Mouse (Mus musculus) forebrain, embryonic 15.5 days (tissue): ENCODE data around the gene Eif3d. TPM values are rescaled to one million over a fixed set of nuclear protein-coding genes. Genes with fewer than 3 reads are reported as not detected.

Experiments
- ATAC-seq: fragments of 200-750 bp; cut with Nextera tagmentation; replicated peaks from 2 replicates; pipeline ENCODE4 v1.8.0; 2017; ENCODE audit warnings: mild to moderate bottlenecking, moderate TSS enrichment, moderate library complexity
- H3K27ac ChIP-seq: fragments of 300-500 bp; sonication (generic); replicated peaks from 2 replicates; pipeline ENCODE4 v1.5.1; 2015; ENCODE audit warnings: mild to moderate bottlenecking, inconsistent platforms
- H3K27me3 ChIP-seq: fragments of 300-500 bp; sonication (generic); 2 replicates; pipeline ENCODE4 v1.6.1; 2015; ENCODE audit warnings: inconsistent platforms
- H3K36me3 ChIP-seq: fragments of 300-500 bp; sonication (generic); 2 replicates; pipeline ENCODE4 v1.6.1; 2015; ENCODE audit warnings: mild to moderate bottlenecking, inconsistent platforms
- H3K4me1 ChIP-seq: fragments of 300-500 bp; sonication (generic); 2 replicates; pipeline ENCODE4 v1.6.1; 2015; ENCODE audit warnings: inconsistent platforms
- H3K4me2 ChIP-seq: fragments of 300-500 bp; sonication (generic); replicated peaks from 2 replicates; pipeline ENCODE4 v1.6.1; 2015; ENCODE audit warnings: mild to moderate bottlenecking, inconsistent platforms
- H3K4me3 ChIP-seq: fragments of 300-500 bp; sonication (generic); 2 replicates; pipeline ENCODE4 v1.5.1; 2015; ENCODE audit warnings: mild to moderate bottlenecking, inconsistent platforms
- H3K9ac ChIP-seq: fragments of 300-500 bp; sonication (generic); replicated peaks from 2 replicates; pipeline ENCODE4 v1.6.1; 2015; ENCODE audit warnings: mild to moderate bottlenecking, inconsistent platforms
- H3K9me3 ChIP-seq: fragments of 300-500 bp; sonication (generic); 2 replicates; pipeline ENCODE4 v1.6.1; 2016; ENCODE audit warnings: inconsistent platforms
- WGBS: fragments of 180-500 bp; shearing (Covaris S2); methylation state at CpG from one replicate; pipeline ENCODE4 v1.1.7; 2015; ENCODE audit warnings: mixed read lengths; 5-methylcytosine and 5-hydroxymethylcytosine counted together
- polyA plus RNA-seq: library from polyadenylated mRNA; unstranded; fragments of >200 nt; fragmentation: Nextera tagmentation; extraction: Ambion mirVana; gene quantifications from 2 replicates; pipeline ENCODE4 v1.2.1, GENCODE M21; 2015

Gene Eif3d
- polyA plus RNA-seq, 1 experiment from 2014 or later: 199 TPM

GRCm38 (mm10) chr15:77928673-77929331, 41.8 kb downstream of the Eif3d start, which contains the start of gene Txn2:
Gene Txn2 (minus strand): TSS chr15:77929006.
- Histone ChIP-seq H3K27me3 (no peaks in the 10 kb centered on the region), H3K9ac (peak within 1 kb of the TSS; percentile 82), H3K4me3 (peak within 1 kb of the TSS; percentile 90), H3K36me3 (peaks cover 15% of the 10 kb centered on the region), H3K9me3 (no peaks in the 10 kb centered on the region), H3K27ac (peak within 1 kb of the TSS; percentile 97), H3K4me1 (peaks cover 34% of the 10 kb centered on the region), H3K4me2 (peak within 1 kb of the TSS; percentile 77)
- peak; percentile 97 for ATAC-seq
- WGBS: under 1% methylated on average over 34 of the region's 34 CpGs

- Histone ChIP-seq H3K4me1 (peaks cover 27% of the 10 kb centered on the region), H3K4me2 (peak overlapping the region; percentile 56), H3K4me3 (peak overlapping the region; percentile 90), H3K27me3 (no peaks in the 10 kb centered on the region), H3K9me3 (no peaks in the 10 kb centered on the region), H3K27ac (peak overlapping the region; percentile 97; the same call in 1 of the 2 replicates), H3K9ac (peak overlapping the region; percentile 82), H3K36me3 (peaks cover 22% of the 10 kb centered on the region)
- no peak for ATAC-seq
- WGBS: 22% methylated on average over 4 of the region's 4 CpGs
Observed at GRCm38 (mm10) chr15:77928091-77928490, 42.5 kb downstream of the Eif3d start.

GRCm38 (mm10) chr15:77926921-77927320, 43.7 kb downstream of the Eif3d start:
- Histone ChIP-seq H3K9me3 (no peaks in the 10 kb centered on the region), H3K4me1 (peaks cover 26% of the 10 kb centered on the region), H3K4me2 (no peak overlapping the region), H3K4me3 (no peak overlapping the region), H3K9ac (no peak overlapping the region), H3K27ac (no peak overlapping the region), H3K36me3 (peaks cover 34% of the 10 kb centered on the region), H3K27me3 (no peaks in the 10 kb centered on the region)
- 88% methylated on average over 5 of the region's 5 CpGs for WGBS
- no peak for ATAC-seq

GRCm38 (mm10) chr15:77925195-77925594, 45.4 kb downstream of the Eif3d start:
- Histone ChIP-seq H3K4me2 (no peak overlapping the region), H3K36me3 (peaks cover 49% of the 10 kb centered on the region), H3K9ac (no peak overlapping the region), H3K27ac (no peak overlapping the region), H3K4me3 (no peak overlapping the region), H3K4me1 (peaks cover 26% of the 10 kb centered on the region), H3K9me3 (no peaks in the 10 kb centered on the region), H3K27me3 (no peaks in the 10 kb centered on the region)
- ATAC-seq: no peak
- 92% methylated on average over 2 of the region's 2 CpGs for WGBS

GRCm38 (mm10) chr15:77923267-77924035, 47.2 kb downstream of the Eif3d start:
- H3K36me3 ChIP-seq: peaks cover 65% of the 10 kb centered on the region
- WGBS: 69% methylated on average over 9 of the region's 9 CpGs

GRCm38 (mm10) chr15:77922710-77923109, 47.9 kb downstream of the Eif3d start:
- WGBS: 81% methylated on average over 9 of the region's 9 CpGs
- H3K27me3 ChIP-seq: no peaks in the 10 kb centered on the region
- H3K36me3 ChIP-seq: peaks cover 70% of the 10 kb centered on the region
- no peak overlapping the region for H3K4me3 ChIP-seq
- H3K9me3 ChIP-seq: no peaks in the 10 kb centered on the region
- H3K4me1 ChIP-seq: peaks cover 11% of the 10 kb centered on the region
- no peak overlapping the region for H3K4me2 ChIP-seq
- no peak overlapping the region for H3K9ac ChIP-seq
- no peak for ATAC-seq
- no peak overlapping the region for H3K27ac ChIP-seq

More at GRCm38 (mm10) chr15:77923267-77924035, 47.2 kb downstream of the Eif3d start:
- Histone ChIP-seq H3K4me3 (no peak overlapping the region), H3K27ac (no peak overlapping the region), H3K4me2 (no peak overlapping the region), H3K9ac (no peak overlapping the region), H3K4me1 (peaks cover 16% of the 10 kb centered on the region), H3K27me3 (no peaks in the 10 kb centered on the region), H3K9me3 (no peaks in the 10 kb centered on the region)
- no peak for ATAC-seq

GRCm38 (mm10) chr15:77921636-77922035, 49.0 kb downstream of the Eif3d start:
- Histone ChIP-seq H3K9me3 (no peaks in the 10 kb centered on the region), H3K4me3 (no peak overlapping the region), H3K4me1 (0 out of 2 replicates have a peak, but pooled peaks cover under 1% of the 10 kb centered on the region), H3K9ac (no peak overlapping the region), H3K27ac (no peak overlapping the region), H3K27me3 (no peaks in the 10 kb centered on the region), H3K4me2 (no peak overlapping the region), H3K36me3 (peaks cover 72% of the 10 kb centered on the region)
- WGBS: 95% methylated on average over 6 of the region's 6 CpGs
- no peak for ATAC-seq

GRCm38 (mm10) chr15:77920511-77921462, 49.8 kb downstream of the Eif3d start:
- 78% methylated on average over 10 of the region's 10 CpGs for WGBS
- Histone ChIP-seq H3K27ac (no peak overlapping the region), H3K9me3 (no peaks in the 10 kb centered on the region), H3K36me3 (peaks cover 76% of the 10 kb centered on the region), H3K4me2 (no peak overlapping the region), H3K4me1 (no peaks in the 10 kb centered on the region), H3K4me3 (no peak overlapping the region), H3K27me3 (no peaks in the 10 kb centered on the region), H3K9ac (no peak overlapping the region)
- no peak for ATAC-seq

GRCm38 (mm10) chr15:77919441-77919840, 51.2 kb downstream of the Eif3d start:
- Histone ChIP-seq H3K36me3 (peaks cover 76% of the 10 kb centered on the region), H3K4me1 (no peaks in the 10 kb centered on the region), H3K9ac (no peak overlapping the region), H3K27me3 (no peaks in the 10 kb centered on the region), H3K4me2 (no peak overlapping the region), H3K27ac (no peak overlapping the region), H3K9me3 (no peaks in the 10 kb centered on the region), H3K4me3 (no peak overlapping the region)
- no peak for ATAC-seq
- 94% methylated on average over 12 of the region's 12 CpGs for WGBS

- no peak overlapping the region for H3K27ac ChIP-seq
- WGBS: 40% methylated on average over 8 of the region's 8 CpGs
- peak; percentile 41; the same call in 1 of the 2 replicates for ATAC-seq
- no peak overlapping the region for H3K9ac ChIP-seq
- no peaks in the 10 kb centered on the region for H3K27me3 ChIP-seq
- H3K9me3 ChIP-seq: no peaks in the 10 kb centered on the region
- no peaks in the 10 kb centered on the region for H3K4me1 ChIP-seq
- peaks cover 58% of the 10 kb centered on the region for H3K36me3 ChIP-seq
- no peak overlapping the region for H3K4me3 ChIP-seq
- no peak overlapping the region for H3K4me2 ChIP-seq
Observed at GRCm38 (mm10) chr15:77916851-77917544, 53.6 kb downstream of the Eif3d start.

- Histone ChIP-seq H3K4me3 (no peak overlapping the region), H3K9ac (no peak overlapping the region), H3K4me2 (no peak overlapping the region), H3K36me3 (peaks cover 43% of the 10 kb centered on the region), H3K27me3 (no peaks in the 10 kb centered on the region), H3K27ac (no peak overlapping the region), H3K9me3 (no peaks in the 10 kb centered on the region), H3K4me1 (no peaks in the 10 kb centered on the region)
- WGBS: 90% methylated on average over 4 of the region's 4 CpGs
- no peak for ATAC-seq
Observed at GRCm38 (mm10) chr15:77915287-77915686, 55.3 kb downstream of the Eif3d start.
